Mouse (Mus musculus): ENCODE measurements at regions not wholly inside any gene's neighbourhood (a gene's known extent, or its start where the extent isn't known, plus 50 kb on each side); places are given as distances from the start of the nearest gene placed in this dataset.
A peak's percentile ranks its signal among the peaks of the same experiment; 100 is the strongest.

DNA sequence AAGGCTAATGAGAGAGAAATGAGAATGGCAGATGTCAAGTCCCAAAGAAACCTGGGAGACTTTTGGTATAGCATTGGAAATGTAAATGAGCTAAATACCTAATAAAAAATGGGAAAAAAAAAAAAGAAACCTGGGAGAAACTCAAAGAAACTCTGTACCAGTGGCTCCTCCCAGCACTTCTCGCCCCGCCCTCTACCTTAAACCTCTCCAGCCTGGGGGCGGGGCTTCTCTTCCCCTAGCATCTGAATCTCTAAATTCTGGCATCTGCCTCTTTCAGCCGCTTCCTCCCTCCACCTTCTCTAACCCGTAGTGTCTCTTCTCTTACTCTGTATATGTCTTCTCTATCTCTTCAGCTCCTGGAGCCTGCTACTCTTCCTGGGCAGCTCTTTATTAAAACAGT lies 53.2 kb downstream of the Gpr6 start:
- Histone ChIP-seq H3K27ac (replicated peaks) (no peak overlapping the region), H3K9me3 (replicated peaks) (no peaks in the 10 kb centered on the region), H3K27me3 (ENCODE audit: low read depth, poor library complexity, severe bottlenecking) (no peaks in the 10 kb centered on the region), H3K4me3 (no peak overlapping the region), H3K4me1 (no peaks in the 10 kb centered on the region), H3K36me3 (no peaks in the 10 kb centered on the region)
- WGBS, result 60% methylated on average over 5 of the region's 5 CpGs
- DNase-seq (ENCODE audit: low spot score), result no peak

DNA sequence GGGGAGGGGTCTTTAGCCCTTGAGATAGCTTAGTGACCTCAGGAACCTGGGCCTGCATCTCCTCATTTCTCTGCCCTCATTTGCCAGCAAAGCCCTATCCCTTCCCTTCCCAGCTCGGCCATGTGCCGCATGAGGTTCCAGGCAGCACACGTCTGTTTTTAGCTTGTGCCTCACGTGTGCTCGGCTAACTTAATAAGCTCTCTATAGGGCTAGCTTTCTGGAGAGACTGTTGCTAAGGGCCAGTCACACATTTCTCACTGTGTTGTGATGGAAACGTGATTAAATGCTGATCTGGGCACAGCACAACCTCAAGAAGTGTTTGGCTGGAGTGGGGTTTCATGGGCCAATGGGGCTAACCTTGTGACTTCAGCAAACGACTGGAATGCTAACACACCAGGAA lies 55.5 kb downstream of the Gpr6 start:
- no peaks in the 10 kb centered on the region for H3K27me3 ChIP-seq (ENCODE audit: low read depth, poor library complexity, severe bottlenecking)
- DNase-seq (ENCODE audit: low spot score), result no peak
- WGBS, result 43% methylated on average over 7 of the region's 7 CpGs

DNA sequence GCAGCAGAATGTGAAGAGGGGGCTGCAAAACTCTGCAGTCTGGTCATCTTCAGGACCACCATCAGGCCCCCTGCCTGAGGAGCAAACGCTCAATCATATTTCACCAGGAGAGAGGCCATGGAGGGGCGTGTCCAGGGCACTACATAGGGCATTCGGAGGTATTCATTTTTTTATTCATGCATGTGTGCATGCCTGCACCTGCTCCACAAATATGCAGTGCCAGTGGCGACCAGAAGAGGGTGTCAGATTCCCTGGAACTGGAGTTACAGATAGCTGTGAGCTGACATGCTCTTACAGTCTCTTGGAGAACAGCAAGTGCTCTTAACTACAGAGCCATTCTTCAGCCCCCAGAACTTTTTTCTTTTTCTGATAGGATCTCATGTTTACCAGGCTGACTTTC lies 56.4 kb downstream of the Gpr6 start:
- no peaks in the 10 kb centered on the region for H3K9me3 ChIP-seq (replicated peaks)
- no peaks in the 10 kb centered on the region for H3K4me1 ChIP-seq
- H3K4me3 ChIP-seq, result no peak overlapping the region
- WGBS, result 40% methylated on average over 4 of the region's 4 CpGs
- no peaks in the 10 kb centered on the region for H3K27me3 ChIP-seq (ENCODE audit: low read depth, poor library complexity, severe bottlenecking)
- no peak overlapping the region for H3K27ac ChIP-seq (replicated peaks)
- peak; percentile 61 for DNase-seq (ENCODE audit: low spot score)
- no peaks in the 10 kb centered on the region for H3K36me3 ChIP-seq

More for the DNA sequence above, 55.5 kb downstream of the Gpr6 start:
- H3K27ac ChIP-seq (replicated peaks), result no peak overlapping the region
- H3K4me3 ChIP-seq, result no peak overlapping the region
- no peaks in the 10 kb centered on the region for H3K9me3 ChIP-seq (replicated peaks)
- no peaks in the 10 kb centered on the region for H3K4me1 ChIP-seq
- H3K36me3 ChIP-seq, result no peaks in the 10 kb centered on the region

DNA sequence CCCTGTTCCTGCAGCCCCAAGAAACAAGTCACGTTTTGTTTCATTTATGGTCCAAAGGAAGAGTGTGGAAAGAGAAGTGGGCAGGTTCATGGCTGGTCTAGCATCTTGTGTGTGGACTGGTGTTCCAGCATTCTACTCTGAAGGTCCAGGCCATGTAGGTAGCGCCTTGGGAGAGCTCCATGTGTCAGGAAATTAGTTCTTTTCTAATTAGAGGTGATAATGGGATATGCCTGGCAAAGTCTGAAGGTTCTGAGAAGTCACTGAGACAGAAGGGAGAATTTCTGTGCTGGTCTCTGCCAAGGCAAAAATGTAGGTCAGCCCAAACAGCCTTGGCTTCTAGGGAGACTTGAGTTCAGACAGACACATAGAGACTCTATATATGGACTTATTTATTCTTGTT lies 61.5 kb downstream of the Gpr6 start:
- no peaks in the 10 kb centered on the region for H3K9me3 ChIP-seq (replicated peaks)
- no peak for DNase-seq (ENCODE audit: low spot score)
- 81% methylated on average over 2 of the region's 2 CpGs for whole genome bisulfite sequencing

DNA sequence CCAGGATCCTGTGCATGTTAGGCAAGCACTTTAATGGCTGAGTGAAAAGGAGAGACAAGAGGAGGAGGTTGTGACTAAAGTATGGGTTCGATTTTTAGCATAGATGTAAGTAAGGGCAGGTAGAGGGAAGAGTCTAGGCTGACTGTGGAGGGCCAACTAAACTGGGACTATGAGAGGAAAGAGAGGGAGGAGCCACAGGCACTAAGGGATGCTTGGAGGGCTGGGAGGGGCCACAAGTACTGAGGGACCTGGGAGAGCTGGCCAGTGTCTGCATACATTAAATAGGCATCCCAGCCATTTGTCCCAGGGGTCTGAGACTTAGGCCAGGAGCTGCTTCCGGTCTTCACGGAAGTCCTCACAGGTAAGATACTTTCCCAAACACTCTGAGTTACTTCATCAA lies 64.2 kb downstream of the Gpr6 start:
- H3K27ac ChIP-seq (replicated peaks), result no peak overlapping the region
- no peaks in the 10 kb centered on the region for H3K9me3 ChIP-seq (replicated peaks)
- no peaks in the 10 kb centered on the region for H3K4me1 ChIP-seq
- 79% methylated on average over 3 of the region's 3 CpGs for WGBS
- no peak for DNase-seq (ENCODE audit: low spot score)
- H3K36me3 ChIP-seq, result no peaks in the 10 kb centered on the region
- no peaks in the 10 kb centered on the region for H3K27me3 ChIP-seq (ENCODE audit: low read depth, poor library complexity, severe bottlenecking)
- H3K4me3 ChIP-seq, result no peak overlapping the region

More for the DNA sequence above, 61.5 kb downstream of the Gpr6 start:
- H3K27me3 ChIP-seq (ENCODE audit: low read depth, poor library complexity, severe bottlenecking), result no peaks in the 10 kb centered on the region
- H3K4me1 ChIP-seq, result no peaks in the 10 kb centered on the region
- H3K4me3 ChIP-seq, result no peak overlapping the region
- H3K27ac ChIP-seq (replicated peaks), result no peak overlapping the region
- no peaks in the 10 kb centered on the region for H3K36me3 ChIP-seq

DNA sequence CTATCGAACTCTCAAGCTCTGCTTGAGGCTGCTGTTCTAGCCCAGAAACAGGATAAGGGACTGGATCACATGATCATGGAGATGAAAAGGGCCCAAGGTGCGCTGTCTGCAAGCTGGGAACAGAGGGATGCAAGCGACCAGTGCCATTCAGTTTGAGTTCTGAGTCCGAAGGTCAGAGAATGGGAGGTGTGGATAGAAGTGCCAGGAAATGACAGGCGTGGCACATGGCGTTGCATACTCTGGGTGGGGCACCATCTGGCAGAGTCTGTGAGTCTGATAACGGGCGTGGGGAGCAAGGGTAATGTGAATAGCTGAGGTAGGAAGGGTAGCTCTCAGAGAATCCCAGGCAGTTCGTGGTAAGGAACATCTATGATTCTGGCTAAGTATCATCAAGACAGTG lies 65.5 kb downstream of the Gpr6 start:
- Histone ChIP-seq H3K4me3 (no peak overlapping the region), H3K27me3 (ENCODE audit: low read depth, poor library complexity, severe bottlenecking) (no peaks in the 10 kb centered on the region), H3K36me3 (no peaks in the 10 kb centered on the region), H3K27ac (replicated peaks) (no peak overlapping the region), H3K9me3 (replicated peaks) (no peaks in the 10 kb centered on the region), H3K4me1 (no peaks in the 10 kb centered on the region)
- 87% methylated on average over 9 of the region's 9 CpGs for WGBS
- no peak for DNase-seq (ENCODE audit: low spot score)

DNA sequence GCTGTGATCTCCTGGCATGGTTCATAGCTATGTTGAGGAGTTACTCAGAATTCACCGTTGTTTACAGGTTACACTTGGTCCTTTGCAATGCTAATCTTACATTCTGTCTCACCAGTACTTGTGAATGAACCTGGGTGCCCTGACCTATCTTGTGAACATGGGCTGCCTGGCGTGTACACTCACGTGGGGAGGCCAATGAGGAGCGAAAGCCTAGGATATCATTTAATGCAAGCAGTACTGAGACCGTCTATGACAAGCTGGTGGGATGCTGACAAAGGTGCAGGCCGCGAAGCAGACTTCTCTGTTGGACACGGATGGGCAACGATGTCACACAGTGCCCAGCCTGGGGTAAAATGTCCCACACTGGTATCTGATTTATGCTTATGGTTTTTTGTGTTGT lies 66.3 kb downstream of the Gpr6 start:
- H3K4me3 ChIP-seq, result no peak overlapping the region
- WGBS, result 91% methylated on average over 9 of the region's 9 CpGs
- no peaks in the 10 kb centered on the region for H3K9me3 ChIP-seq (replicated peaks)
- no peak overlapping the region for H3K27ac ChIP-seq (replicated peaks)
- H3K27me3 ChIP-seq (ENCODE audit: low read depth, poor library complexity, severe bottlenecking), result no peaks in the 10 kb centered on the region
- no peaks in the 10 kb centered on the region for H3K36me3 ChIP-seq
- DNase-seq (ENCODE audit: low spot score), result no peak
- no peaks in the 10 kb centered on the region for H3K4me1 ChIP-seq

DNA sequence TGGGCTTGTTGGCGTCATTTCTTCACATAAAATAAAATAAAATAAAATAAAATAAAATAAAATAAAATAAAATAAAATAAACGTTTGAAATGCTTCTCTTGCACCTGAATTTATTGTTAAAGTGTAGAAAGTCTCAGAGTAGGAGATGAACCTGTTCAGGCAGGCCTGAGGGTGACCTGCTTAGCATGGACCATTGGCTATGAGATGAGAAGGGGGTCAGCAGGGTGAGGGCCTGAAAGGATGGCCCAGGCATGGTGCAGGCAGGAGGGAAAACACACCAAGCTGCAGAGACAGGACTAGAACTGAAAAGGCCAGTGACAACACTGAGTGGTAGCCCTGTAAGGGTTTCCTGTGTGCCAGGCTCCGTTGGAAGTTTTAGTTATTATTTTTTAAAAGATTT lies 67.3 kb downstream of the Gpr6 start:
- no peak for DNase-seq (ENCODE audit: low spot score)
- H3K9me3 ChIP-seq (replicated peaks), result no peaks in the 10 kb centered on the region
- no peak overlapping the region for H3K4me3 ChIP-seq
- WGBS, result 62% methylated on average over 3 of the region's 3 CpGs
- H3K27ac ChIP-seq (replicated peaks), result no peak overlapping the region
- no peaks in the 10 kb centered on the region for H3K36me3 ChIP-seq
- H3K27me3 ChIP-seq (ENCODE audit: low read depth, poor library complexity, severe bottlenecking), result no peaks in the 10 kb centered on the region
- H3K4me1 ChIP-seq, result no peaks in the 10 kb centered on the region

DNA sequence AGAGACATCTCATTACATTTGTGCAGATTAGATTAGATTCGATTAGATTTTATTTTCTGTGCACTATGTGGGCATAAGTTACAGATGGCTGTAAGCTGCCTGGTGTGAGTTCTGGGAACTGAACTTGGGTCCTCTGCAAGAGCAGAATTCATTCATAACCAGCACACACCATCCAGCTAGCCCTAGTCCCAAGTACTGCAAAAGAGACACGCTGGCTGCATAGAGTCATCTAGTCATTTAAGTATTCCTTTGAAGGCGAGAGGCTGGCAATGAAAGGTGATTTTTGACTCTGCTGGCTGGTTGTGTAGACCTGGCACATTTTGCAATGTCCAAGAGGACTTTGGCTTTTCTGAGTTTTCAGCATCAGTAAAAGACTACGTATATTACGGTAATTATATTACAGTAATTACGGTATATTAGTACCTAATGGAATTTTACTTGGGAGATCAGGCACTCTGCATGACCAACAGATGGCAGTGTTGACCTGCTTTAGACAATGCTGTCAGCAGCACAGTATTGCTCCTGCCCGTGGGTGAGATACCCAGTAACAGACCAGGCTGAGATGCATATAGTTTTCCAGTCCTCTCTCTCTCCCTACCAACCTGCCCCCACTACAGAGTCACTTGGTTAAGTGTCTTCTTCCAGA lies 67.9 kb downstream of the Gpr6 start:
- WGBS, result 28% methylated on average over 7 of the region's 7 CpGs
- Histone ChIP-seq H3K27ac (replicated peaks) (no peak overlapping the region), H3K27me3 (ENCODE audit: low read depth, poor library complexity, severe bottlenecking) (no peaks in the 10 kb centered on the region), H3K4me3 (no peak overlapping the region), H3K36me3 (no peaks in the 10 kb centered on the region), H3K4me1 (no peaks in the 10 kb centered on the region; the same call in 1 of the 2 replicates), H3K9me3 (replicated peaks) (no peaks in the 10 kb centered on the region)
- DNase-seq (ENCODE audit: low spot score), result peak; percentile 76

DNA sequence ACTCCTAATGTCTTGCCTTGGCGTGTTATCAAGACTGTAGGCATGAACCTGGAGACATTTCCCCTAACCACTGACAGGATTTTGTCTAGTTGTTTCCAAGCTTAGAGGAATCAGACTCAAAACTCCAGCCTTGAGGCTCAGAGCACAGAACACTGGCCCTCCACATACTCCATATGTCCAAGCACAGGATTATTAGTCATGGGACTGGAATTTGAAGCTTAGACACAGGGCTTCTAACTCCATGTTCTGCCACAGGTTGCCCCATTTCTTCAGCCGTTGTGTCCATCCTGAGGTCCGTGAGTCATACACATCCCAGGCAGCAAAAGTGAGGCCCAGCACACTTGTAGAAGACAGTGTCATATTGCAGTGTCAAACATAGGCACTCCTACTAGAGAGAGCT lies 68.9 kb downstream of the Gpr6 start:
- DNase-seq (ENCODE audit: low spot score), result no peak
- Histone ChIP-seq H3K36me3 (no peaks in the 10 kb centered on the region), H3K27ac (replicated peaks) (no peak overlapping the region), H3K4me3 (no peak overlapping the region), H3K9me3 (replicated peaks) (no peaks in the 10 kb centered on the region), H3K27me3 (ENCODE audit: low read depth, poor library complexity, severe bottlenecking) (no peaks in the 10 kb centered on the region), H3K4me1 (peaks cover 2% of the 10 kb centered on the region; the same call in 1 of the 2 replicates)
- 89% methylated on average over 3 of the region's 3 CpGs for WGBS

DNA sequence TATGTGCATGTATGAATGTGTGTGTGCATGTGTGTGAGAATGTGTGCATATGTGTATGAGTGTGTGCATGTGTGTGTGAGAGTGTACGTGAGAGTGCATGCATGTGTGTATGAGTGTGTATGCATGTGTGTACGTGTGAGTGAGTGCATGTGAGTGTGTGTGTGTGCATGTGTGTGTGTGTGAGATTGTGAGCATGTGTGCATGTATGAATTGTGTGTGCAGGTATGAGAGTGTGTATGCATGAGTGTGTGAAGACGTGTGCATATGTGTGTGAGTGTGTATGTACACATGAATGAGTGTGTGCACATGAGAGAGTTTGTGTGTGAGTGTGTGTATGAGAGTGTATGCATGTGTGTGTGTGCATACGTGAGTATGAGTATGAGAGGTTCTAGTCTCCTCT lies 71.1 kb downstream of the Gpr6 start:
- DNase-seq (ENCODE audit: low spot score), result no peak
- H3K4me3 ChIP-seq, result no peak overlapping the region
- 91% methylated on average over 4 of the region's 4 CpGs for WGBS
- no peaks in the 10 kb centered on the region for H3K36me3 ChIP-seq
- H3K4me1 ChIP-seq, result peaks cover 2% of the 10 kb centered on the region; the same call in 1 of the 2 replicates
- H3K9me3 ChIP-seq (replicated peaks), result no peaks in the 10 kb centered on the region
- H3K27ac ChIP-seq (replicated peaks), result no peak overlapping the region
- H3K27me3 ChIP-seq (ENCODE audit: low read depth, poor library complexity, severe bottlenecking), result no peaks in the 10 kb centered on the region

DNA sequence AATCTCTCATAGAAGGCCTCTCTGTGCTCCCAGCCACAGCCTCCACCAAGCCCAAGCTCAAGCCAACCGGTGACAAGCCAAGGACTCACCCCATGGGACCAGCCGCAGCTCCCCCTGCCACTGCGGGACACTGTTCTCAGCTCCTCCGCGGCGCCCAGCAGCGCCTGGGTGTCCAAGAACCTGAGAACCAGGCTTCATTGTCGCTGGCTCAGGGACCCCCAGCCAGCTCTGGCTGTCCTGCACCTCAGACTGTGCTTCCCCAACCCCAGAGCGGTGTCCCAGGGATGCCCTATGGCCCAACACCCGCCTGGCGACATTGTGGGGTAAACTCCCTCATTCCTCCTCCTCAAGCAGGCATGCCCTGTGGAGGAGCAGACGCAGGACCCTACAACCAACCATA lies 72.6 kb downstream of the Gpr6 start:
- no peak for DNase-seq (ENCODE audit: low spot score)
- Histone ChIP-seq H3K27ac (replicated peaks) (no peak overlapping the region), H3K4me3 (no peak overlapping the region), H3K27me3 (ENCODE audit: low read depth, poor library complexity, severe bottlenecking) (no peaks in the 10 kb centered on the region), H3K36me3 (no peaks in the 10 kb centered on the region), H3K9me3 (replicated peaks) (no peaks in the 10 kb centered on the region), H3K4me1 (peaks cover 2% of the 10 kb centered on the region; the same call in 1 of the 2 replicates)
- WGBS, result 87% methylated on average over 12 of the region's 12 CpGs

DNA sequence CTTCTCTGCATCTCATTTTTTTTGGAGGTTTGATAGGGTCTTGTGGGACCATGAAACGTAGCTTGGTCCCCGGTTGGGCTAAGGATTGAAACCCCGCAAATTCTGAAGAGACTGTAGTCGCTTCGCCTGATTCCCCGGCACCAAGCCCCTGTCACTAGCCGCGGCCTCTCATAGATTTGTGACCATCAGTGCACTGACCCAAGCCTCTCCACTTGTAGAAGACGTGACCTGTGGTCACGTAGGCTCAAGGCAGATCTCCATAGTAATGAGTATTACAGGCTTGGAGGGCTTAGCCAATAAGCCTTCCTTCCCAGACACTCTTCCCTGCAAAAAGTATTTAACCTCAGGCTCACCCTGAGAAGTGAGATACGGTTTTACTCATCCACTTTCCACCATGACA lies 73.3 kb downstream of the Gpr6 start:
- Histone ChIP-seq H3K36me3 (no peaks in the 10 kb centered on the region), H3K4me1 (peaks cover 2% of the 10 kb centered on the region; the same call in 1 of the 2 replicates), H3K27me3 (ENCODE audit: low read depth, poor library complexity, severe bottlenecking) (no peaks in the 10 kb centered on the region), H3K27ac (replicated peaks) (no peak overlapping the region), H3K9me3 (replicated peaks) (no peaks in the 10 kb centered on the region), H3K4me3 (no peak overlapping the region)
- DNase-seq (ENCODE audit: low spot score), result no peak
- 80% methylated on average over 11 of the region's 11 CpGs for WGBS

DNA sequence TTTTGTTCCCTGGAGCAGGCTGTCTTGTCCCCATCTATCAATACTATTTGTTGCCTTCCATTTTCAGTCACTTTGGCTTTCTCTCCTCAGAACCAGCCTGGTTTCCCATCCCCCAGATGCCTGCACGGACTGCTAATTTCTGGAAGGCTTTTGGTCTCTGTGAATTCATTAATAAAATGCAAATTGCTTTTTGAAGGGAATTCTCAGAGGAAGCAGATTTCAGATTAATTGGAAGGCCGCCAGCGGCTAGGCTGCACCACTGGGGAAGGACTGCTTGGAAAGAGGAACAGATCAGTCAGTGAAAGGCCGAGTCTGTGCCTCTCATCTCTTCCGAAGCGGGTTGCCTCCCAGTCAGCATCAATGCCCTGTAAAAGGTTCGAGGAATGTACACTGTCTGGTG lies 73.8 kb downstream of the Gpr6 start:
- H3K4me3 ChIP-seq, result no peak overlapping the region
- no peak for DNase-seq (ENCODE audit: low spot score)
- no peaks in the 10 kb centered on the region for H3K36me3 ChIP-seq
- peaks cover 2% of the 10 kb centered on the region; the same call in 1 of the 2 replicates for H3K4me1 ChIP-seq
- 73% methylated on average over 7 of the region's 7 CpGs for WGBS
- H3K27me3 ChIP-seq (ENCODE audit: low read depth, poor library complexity, severe bottlenecking), result no peaks in the 10 kb centered on the region
- no peak overlapping the region for H3K27ac ChIP-seq (replicated peaks)
- no peaks in the 10 kb centered on the region for H3K9me3 ChIP-seq (replicated peaks)

All from midbrain, embryonic 10.5 days (tissue).